Mouse (Mus musculus): ENCODE measurements around the gene Slc13a3.

- TF ChIP-seq GATA1 (IDR thresholded peaks at IDR 0.05; ENCODE audit: low read length) (no peak), TAL1 (IDR thresholded peaks at IDR 0.05; ENCODE audit: low read length) (no peak)
These were observed 24.8 kb upstream of the Slc13a3 start for GRCm38 (mm10) chr2:165497706-165498275.

All from erythroblast, embryonic 14.5 days (primary cell).